Mouse (Mus musculus) layer of hippocampus, postnatal 10 days (tissue): Measurements from ENCODE around the gene Igdcc3. TPM values are rescaled to one million over a fixed set of nuclear protein-coding genes. Genes with fewer than 3 reads are reported as not detected.

Source experiments
- DNase-seq, 2 experiments: peaks; one replicate each; pipeline ENCODE4 v3.0.0; 2021; ENCODE audit warnings: low spot score in 2 of 2
- long read RNA-seq: library from polyadenylated mRNA; stranded (forward); transcript quantifications from one replicate; pipeline ENCODE4 v2.0.0, GENCODE M21; 2023
- total RNA-seq, 2 experiments: library from RNA; stranded (reverse); gene quantifications; 2 replicates each; pipeline ENCODE4 v1.2.3; 2021

Gene Igdcc3
- 1 to 10 TPM; 5.4 to 7.1 TPM for total RNA-seq
- long read RNA-seq, partial matches to known transcripts = 1 of 2 reads
- long read RNA-seq, other reads (novel, unspliced or antisense) = 1 of 2 reads

GRCm38 (mm10) chr9:65140936-65141305, at the start of gene Igdcc3:
Gene Igdcc3, plus strand, starts transcription at chr9:65141189.
- peak; percentile 61 to 75 for DNase-seq

- peak; percentile 48 to 60 for DNase-seq
These were observed 46.8 kb upstream of the Igdcc3 start for GRCm38 (mm10) chr9:65094237-65094636.

DNA sequence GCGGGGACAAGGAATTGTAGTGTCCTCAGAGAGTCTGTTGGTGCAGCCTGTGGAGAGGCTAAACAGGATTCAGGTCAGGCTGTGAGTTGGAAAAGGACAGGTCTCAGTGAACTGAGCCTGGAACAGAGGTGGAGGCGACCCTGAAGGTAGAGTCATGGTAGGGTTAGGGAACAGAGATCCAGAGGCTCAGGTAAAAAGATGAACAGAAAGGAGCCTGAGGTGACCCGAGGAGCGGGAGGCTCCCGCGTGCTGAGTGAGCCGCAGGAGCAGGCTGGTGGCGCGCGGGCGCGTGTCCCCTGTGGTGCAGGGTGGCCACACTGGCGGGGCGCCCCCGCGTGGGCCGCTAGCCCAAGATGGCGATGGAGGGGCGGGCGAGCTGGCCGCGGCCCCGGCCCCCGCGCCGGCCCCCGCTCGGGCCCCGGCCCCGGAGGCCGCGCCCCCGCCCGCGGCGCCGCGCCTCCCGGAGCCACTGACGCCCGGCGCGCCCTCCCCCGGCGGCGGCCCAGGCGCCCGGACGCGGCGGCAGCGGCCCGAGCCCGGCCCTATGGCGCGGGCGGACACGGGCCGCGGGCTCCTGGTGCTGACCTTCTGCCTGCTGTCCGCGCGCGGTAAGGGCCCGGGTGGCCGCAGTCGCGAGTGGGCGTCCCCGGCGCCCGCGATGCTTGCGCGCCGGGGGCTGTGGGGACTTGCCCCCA, 39.9 kb upstream of the Igdcc3 start, which contains the start of gene Igdcc4:
Igdcc4 (plus strand) TSS at position 496 of the 695 bp plus-strand sequence.
- DNase-seq = peak; percentile 50 to 67

GRCm38 (mm10) chr9:65101686-65102376, 39.2 kb upstream of the Igdcc3 start:
- DNase-seq = peak; percentile 63 to 71

DNA sequence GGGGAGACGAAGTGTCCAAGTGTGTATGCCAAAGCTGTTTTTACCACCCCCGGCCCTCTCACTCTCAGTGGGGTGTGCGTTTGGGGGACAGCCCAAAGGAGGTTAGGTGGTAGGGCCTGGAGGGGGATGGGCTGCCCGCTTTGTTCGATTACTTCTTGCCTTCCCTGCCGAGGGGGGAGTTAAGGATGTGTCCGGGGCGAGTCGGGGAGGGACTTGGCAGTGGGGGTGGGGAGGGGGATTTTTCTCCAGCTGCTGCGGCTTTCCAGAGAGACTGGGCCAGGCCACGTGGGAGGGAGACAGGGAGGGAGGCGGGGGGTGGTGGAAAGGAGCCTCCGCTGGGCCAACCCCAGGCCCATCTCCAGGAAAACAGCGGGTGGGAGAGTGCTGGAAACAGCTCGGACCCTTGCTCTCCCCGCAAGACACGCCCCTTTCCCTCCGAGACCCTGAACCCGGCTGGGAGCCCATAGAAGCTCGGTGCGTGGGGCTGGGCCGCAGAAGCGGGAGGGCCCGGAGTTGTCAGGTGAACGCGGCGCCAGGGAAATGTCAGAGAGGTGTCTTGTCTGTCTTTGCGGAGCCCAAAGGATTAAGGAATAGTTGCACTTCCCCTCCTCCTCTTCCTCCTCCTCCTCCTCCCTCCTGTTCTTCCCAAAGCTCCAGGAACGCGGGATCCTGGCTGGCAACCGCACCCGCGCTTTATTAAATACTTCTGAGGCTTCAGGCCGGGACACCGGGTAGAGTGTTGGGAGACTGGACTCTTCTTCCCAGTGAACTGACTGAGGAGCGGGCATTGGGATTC, 38.4 kb upstream of the Igdcc3 start:
- peak; percentile 55 to 59 for DNase-seq

- no peak for DNase-seq
These were observed 37.7 kb upstream of the Igdcc3 start for GRCm38 (mm10) chr9:65103173-65103752.

DNA sequence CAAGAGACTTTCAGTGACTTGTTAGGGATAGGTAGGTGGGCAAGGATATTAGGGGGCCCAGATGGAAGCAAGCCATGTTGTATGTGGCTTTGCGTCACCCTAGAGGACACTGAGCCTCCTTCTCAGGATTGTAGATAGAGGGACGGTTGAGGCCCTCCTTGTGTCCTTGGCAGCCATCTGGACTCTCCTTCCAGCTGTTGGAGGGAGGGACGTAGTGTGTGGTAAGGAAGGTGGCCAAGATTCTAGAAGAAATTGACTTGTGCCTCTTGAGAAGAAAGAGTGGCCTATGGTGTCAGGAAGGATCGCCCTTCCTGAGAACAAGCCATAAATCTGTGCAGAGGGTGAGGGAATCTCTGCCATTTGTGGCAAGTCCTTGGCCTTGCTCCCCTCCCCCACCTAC, 34.2 kb upstream of the Igdcc3 start:
- no peak for DNase-seq

DNA sequence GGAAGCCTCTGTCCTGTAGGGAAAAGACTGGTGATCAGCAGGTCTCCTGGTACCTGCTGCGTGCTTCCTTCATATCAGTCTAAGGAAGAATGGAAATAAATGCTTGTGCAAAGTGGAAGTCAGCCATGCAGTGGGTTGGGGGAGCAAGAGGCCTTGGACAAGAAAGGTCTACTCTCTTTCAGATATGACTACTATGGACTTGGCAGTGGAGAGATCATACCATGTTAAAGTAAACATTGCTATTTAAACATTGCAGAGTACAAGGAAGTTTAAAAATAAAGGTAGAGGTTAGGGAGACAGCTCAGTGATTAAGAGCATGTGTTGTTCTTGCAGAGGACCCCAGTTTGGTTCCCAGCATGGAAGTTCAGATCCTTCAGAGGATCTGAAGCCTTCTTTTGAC, 33.1 kb upstream of the Igdcc3 start:
- DNase-seq = no peak

- DNase-seq = peak; percentile 64 to 75
These were observed 31.6 kb upstream of the Igdcc3 start for GRCm38 (mm10) chr9:65109132-65110072.

GRCm38 (mm10) chr9:65111698-65112097, 29.3 kb upstream of the Igdcc3 start:
- no peak for DNase-seq

DNA sequence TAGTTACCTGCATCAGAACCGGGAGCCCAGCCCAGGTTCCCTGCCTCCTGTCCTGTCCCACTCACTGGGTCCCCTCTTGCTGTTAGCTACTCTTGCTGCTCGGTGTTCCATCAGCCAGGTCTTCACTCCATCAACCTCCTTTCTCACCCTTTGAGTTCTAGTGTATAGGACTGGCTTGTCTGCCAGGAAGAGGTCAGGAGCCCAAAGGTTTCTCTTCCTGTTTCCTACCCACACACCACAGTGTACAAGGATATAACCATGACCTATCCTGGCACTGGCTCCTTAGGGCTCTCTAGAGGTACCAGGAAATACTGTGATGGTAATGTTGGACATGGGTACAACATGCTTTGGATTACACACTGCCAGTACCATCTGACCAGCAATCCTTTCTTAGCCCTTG, 27.3 kb upstream of the Igdcc3 start:
- DNase-seq = no peak

DNA sequence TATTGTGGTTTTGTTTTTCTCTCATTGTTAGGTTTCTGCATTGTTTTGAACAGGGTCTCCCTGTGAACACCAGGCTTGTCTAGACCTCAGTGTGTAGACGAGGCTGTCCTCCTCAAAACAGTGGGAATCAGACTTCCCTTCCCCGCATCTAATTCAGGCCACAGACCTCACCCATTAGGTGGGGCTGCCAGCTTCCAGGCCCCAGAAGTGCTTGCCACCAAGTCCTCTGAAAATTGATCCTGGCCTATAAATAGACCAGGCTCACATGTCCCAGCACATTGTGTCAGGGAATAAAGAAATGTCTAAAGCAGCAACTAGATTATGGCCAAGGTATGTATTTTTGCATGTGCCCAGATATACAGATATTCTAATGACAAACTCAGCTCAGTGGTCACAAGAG, 25.1 kb upstream of the Igdcc3 start:
- DNase-seq = no peak

- no peak for DNase-seq
These were observed 23.5 kb upstream of the Igdcc3 start for GRCm38 (mm10) chr9:65117516-65117915.

DNA sequence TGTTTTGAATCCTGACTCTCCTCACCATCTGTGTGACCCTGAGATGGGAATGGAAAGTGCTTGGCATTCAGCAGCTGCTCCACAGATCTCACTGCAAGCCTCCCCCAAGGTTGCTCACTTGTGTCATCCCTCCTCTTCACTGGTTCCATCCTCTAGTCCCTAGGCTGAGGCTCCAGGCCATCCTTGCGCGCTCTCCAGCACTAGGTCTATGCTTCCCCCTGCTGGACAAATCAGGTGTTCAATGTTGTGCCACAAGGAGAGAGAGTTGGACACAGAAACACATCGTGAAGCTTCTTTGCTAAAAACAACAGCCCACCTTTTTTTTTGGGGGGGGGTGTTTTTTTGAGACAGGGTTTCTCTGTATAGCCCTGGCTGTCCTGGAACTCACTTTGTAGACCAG, 20.1 kb upstream of the Igdcc3 start:
- DNase-seq = peak; percentile 81 to 85

- DNase-seq = peak; percentile 70 to 77
These were observed 18.4 kb upstream of the Igdcc3 start for GRCm38 (mm10) chr9:65122545-65122944.

DNA sequence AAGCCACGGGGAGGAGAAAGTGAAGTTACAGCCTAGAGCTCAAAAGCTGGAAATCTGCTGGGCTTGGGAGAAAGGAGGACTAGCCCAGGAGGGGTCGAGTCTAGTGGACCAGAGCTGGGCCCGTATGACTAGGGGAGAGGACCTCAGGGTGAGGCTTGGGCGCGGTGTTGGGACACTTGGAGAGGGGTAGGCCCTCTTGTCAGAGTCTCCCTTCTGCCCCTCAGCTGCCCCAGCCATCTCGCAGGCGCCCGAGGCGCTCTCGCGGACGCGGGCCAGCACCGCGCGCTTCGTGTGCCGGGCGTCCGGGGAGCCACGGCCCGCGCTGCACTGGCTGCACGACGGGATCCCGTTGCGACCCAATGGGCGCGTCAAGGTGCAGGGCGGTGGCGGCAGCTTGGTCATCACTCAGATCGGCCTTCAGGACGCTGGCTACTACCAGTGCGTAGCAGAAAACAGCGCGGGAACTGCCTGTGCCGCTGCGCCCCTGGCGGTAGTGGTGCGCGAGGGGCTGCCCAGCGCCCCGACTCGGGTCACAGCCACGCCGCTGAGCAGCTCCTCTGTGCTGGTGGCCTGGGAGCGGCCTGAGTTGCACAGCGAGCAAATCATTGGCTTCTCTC, 17.3 kb upstream of the Igdcc3 start:
- peak; percentile 67 to 75 for DNase-seq

DNA sequence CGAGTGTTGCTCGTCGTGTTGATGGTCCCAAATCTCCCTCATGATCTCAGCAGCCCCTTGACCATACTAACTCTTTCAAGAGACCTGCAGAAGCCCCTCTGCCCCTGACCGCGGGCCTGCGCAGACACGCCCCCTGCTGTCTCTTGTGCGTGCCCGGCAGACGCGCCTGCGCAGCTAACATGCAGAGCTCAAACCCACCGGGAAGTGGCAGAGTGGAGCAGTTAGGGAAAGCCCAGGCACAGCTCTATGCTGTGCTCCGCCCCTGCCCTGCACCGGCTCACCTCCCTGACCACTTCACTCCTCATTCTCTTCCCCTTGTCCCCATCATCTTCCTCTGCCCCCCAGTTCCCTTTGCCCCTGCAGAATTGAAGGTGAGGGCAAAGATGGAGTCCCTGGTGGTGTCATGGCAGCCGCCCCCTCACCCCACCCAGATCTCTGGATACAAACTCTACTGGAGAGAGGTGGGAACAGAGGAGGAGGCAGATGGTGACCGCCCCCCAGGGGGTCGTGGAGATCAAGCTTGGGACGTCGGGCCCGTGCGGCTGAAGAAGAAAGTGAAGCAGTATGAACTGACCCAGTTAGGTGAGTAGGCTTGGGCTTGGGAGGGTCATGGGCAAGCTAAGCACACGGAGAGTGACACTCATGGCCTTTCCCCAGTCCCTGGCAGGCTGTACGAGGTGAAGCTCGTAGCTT, 12.7 kb upstream of the Igdcc3 start:
- DNase-seq = peak in 1 of 2 experiments; percentile 55

DNA sequence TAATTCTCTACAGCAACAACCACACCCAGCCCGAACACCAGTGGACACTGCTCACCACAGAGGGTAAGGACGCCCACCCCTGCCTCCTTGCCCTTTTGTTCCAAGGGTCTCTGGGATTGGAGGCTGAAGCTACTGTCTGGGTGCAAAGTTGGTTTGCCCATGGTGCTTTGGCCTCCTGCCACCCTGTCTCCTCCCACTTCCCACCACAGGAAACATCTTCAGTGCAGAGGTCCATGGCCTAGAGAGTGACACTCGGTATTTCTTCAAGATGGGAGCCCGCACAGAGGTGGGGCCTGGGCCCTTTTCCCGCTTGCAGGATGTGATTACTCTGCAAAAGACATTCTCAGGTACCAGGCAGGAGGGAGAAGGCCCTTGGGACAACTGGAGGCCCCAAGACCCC, 9.3 kb upstream of the Igdcc3 start:
- no peak for DNase-seq

DNA sequence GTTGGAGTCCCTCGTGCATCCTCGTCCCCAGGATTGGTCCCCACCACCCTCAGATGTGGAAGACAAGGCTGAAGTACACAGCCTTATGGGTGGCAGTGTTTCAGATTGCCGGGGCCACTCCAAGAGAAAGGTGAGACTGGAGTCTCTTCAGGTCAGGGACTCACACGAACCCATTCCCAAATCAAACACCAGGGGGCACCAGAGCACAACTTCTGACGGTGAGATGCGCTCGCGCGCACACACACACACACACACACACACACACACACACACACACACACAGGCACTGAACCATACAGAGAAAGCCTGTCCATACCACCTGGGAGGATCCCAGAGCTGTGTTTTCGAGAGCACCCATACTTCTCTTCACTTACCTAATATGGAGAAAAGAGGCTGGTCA, 7.2 kb upstream of the Igdcc3 start:
- peak; percentile 84 to 87 for DNase-seq
